Mouse (Mus musculus) spleen, adult 2 months (tissue): ENCODE results near the gene Fstl5.

Experiments
- CTCF ChIP-seq: fragments of 200-500 bp; IDR thresholded peaks from 2 replicates; pipeline ENCODE4 v1.5.1; 2011; ENCODE audit warnings: mild to moderate bottlenecking, inconsistent platforms; ENCODE audit not compliant: insufficient read depth, insufficient read length, insufficient replicate concordance; ENCODE audit errors: extremely low read depth
- POLR2A ChIP-seq: fragments of 200-500 bp; IDR thresholded peaks from 2 replicates; pipeline ENCODE4 v1.6.1; 2011; ENCODE audit warnings: low read depth, low read length, inconsistent platforms

GRCm38 (mm10) chr3:76567346-76567745 lies 493.3 kb downstream of the Fstl5 start:
- TF ChIP-seq CTCF, result no peak
- no peak for TF ChIP-seq POLR2A
